Mouse (Mus musculus): ENCODE results near the gene Gjd3. TPM values are rescaled to one million over a fixed set of nuclear protein-coding genes. Genes with fewer than 3 reads are reported as not detected.
"Not testable (repeated sequence)": the region's sequence is repeated elsewhere in the genome, so short reads cannot be mapped to it uniquely, and the experiment has no call there.

Gene Gjd3
- total RNA-seq, 1 experiment from 2014 or later: not detected

GRCm38 (mm10) chr11:98937914-98938694 is 44.7 kb downstream of the Gjd3 start:
- no peak for ATAC-seq (replicated peaks; ENCODE audit: low read depth, poor library complexity, severe bottlenecking)

- peak; percentile 46 for ATAC-seq (replicated peaks; ENCODE audit: low read depth, poor library complexity, severe bottlenecking)
Observed at GRCm38 (mm10) chr11:98937410-98937913, 45.4 kb downstream of the Gjd3 start.

GRCm38 (mm10) chr11:98936606-98937409 is 46.0 kb downstream of the Gjd3 start:
- no peak for ATAC-seq (replicated peaks; ENCODE audit: low read depth, poor library complexity, severe bottlenecking)

- ATAC-seq (replicated peaks; ENCODE audit: low read depth, poor library complexity, severe bottlenecking): no peak
Observed at GRCm38 (mm10) chr11:98936170-98936569, 46.6 kb downstream of the Gjd3 start.

- ATAC-seq (replicated peaks; ENCODE audit: low read depth, poor library complexity, severe bottlenecking): no peak
Observed at GRCm38 (mm10) chr11:98935123-98935522, 47.7 kb downstream of the Gjd3 start.

GRCm38 (mm10) chr11:98934367-98934766 is 48.4 kb downstream of the Gjd3 start:
- ATAC-seq (replicated peaks; ENCODE audit: low read depth, poor library complexity, severe bottlenecking): no peak

GRCm38 (mm10) chr11:98933847-98934246 is 49.0 kb downstream of the Gjd3 start:
- ATAC-seq (replicated peaks; ENCODE audit: low read depth, poor library complexity, severe bottlenecking): not testable (repeated sequence)

GRCm38 (mm10) chr11:98933151-98933550 is 49.7 kb downstream of the Gjd3 start:
- ATAC-seq (replicated peaks; ENCODE audit: low read depth, poor library complexity, severe bottlenecking): peak; percentile 38

GRCm38 (mm10) chr11:98932293-98933091 is 50.3 kb downstream of the Gjd3 start:
- no peak for ATAC-seq (replicated peaks; ENCODE audit: low read depth, poor library complexity, severe bottlenecking)

Other genes starting within 250 kb of the Gjd3 start
- gene Thra, start 242.4 kb downstream of the Gjd3 start, total RNA-seq (2017): 23.6 and 33.2 TPM in 2 replicates
- 0.58 and 1.6 TPM in 2 replicates for gene Nr1d1, start 207.7 kb downstream of the Gjd3 start, total RNA-seq (2017)
- gene Msl1, start 187.5 kb downstream of the Gjd3 start, total RNA-seq (2017): 72.8 and 88.2 TPM in 2 replicates
- 39.5 and 46.5 TPM in 2 replicates for gene Casc3, start 178.1 kb downstream of the Gjd3 start, total RNA-seq (2017)
- 0.53 and 0.64 TPM in 2 replicates for gene Rapgefl1, start 146.2 kb downstream of the Gjd3 start, total RNA-seq (2017)
- 4.6 and 6.4 TPM in 2 replicates for gene Wipf2, start 119.4 kb downstream of the Gjd3 start, total RNA-seq (2017)
- gene Cdc6, start 75.2 kb downstream of the Gjd3 start, total RNA-seq (2017): 41.1 and 47.2 TPM in 2 replicates
- 1.2 and 5.6 TPM in 2 replicates for gene Rara, start 55.2 kb downstream of the Gjd3 start, total RNA-seq (2017)
- 622 and 650 TPM in 2 replicates for gene Top2a, start 41.2 kb upstream of the Gjd3 start, total RNA-seq (2017)
- 177 and 183 TPM in 2 replicates for gene Igfbp4, start 58.2 kb upstream of the Gjd3 start, total RNA-seq (2017)
- 0.68 and 1.0 TPM in 2 replicates for gene Tns4, start 106.3 kb upstream of the Gjd3 start, total RNA-seq (2017)
- gene Ccr7, start 172.1 kb upstream of the Gjd3 start, total RNA-seq (2017): not detected in 2 replicates
- gene Smarce1, start 248.0 kb upstream of the Gjd3 start, total RNA-seq (2017): 222 and 341 TPM in 2 replicates

All from common myeloid progenitor, adult 5-6 weeks (primary cell).